Mouse (Mus musculus): ENCODE results near the gene Synpo2. TPM values are rescaled to one million over a fixed set of nuclear protein-coding genes. Genes with fewer than 3 reads are reported as not detected.
"Not testable (repeated sequence)": the region's sequence is repeated elsewhere in the genome, so short reads cannot be mapped to it uniquely, and the experiment has no call there.

Gene Synpo2
- total RNA-seq, 1 experiment, result 1.6 TPM

GRCm38 (mm10) chr3:123130314-123131150 is 105.4 kb downstream of the Synpo2 start:
- in situ Hi-C loops (cut with MboI; ENCODE audit: low sequenced_read_pairs in 2 of 2, unreplicated experiment in 2 of 2), result no loop called here
- Histone ChIP-seq H3K4me1 (ENCODE audit: control insufficient read depth in 2 of 2, insufficient read depth in 2 of 2, low read length in 2 of 2, poor library complexity in 1 of 2) (no peaks in the 10 kb centered on the region; a peak in 1 of 4 replicates), H3K4me3 (ENCODE audit: insufficient read depth in 1 of 2, low read depth in 1 of 2, low read length in 2 of 2, poor library complexity in 1 of 2, severe bottlenecking in 1 of 2) (no peak overlapping the region), H3K27ac (ENCODE audit: insufficient read depth, low read depth, low read length, poor library complexity, severe bottlenecking) (no peak overlapping the region), H3K9me3 (ENCODE audit: control insufficient read depth, insufficient read depth, low read depth, low read length) (no peaks in the 10 kb centered on the region), H3K36me3 (ENCODE audit: control insufficient read depth, insufficient read depth, low read length, poor library complexity, severe bottlenecking) (no peaks in the 10 kb centered on the region), H3K9ac (ENCODE audit: insufficient read depth, low read depth, low read length, poor library complexity, severe bottlenecking) (no peak overlapping the region)
- no peak for DNase-seq (ENCODE audit: low read depth, low spot score)
- TF ChIP-seq HCFC1 (IDR thresholded peaks at IDR 0.05; ENCODE audit: borderline replicate concordance, insufficient read depth, low read length), result no peak
- no peak for TF ChIP-seq MAFK (IDR thresholded peaks at IDR 0.05; ENCODE audit: insufficient read depth, low read depth, low read length)
- TF ChIP-seq ZNF384 (IDR thresholded peaks at IDR 0.05; ENCODE audit: low read depth, low read length), result no peak
- TF ChIP-seq CHD2 (IDR thresholded peaks at IDR 0.05; ENCODE audit: low read depth, low read length), result no peak

- in situ Hi-C loops (cut with MboI; ENCODE audit: low sequenced_read_pairs in 2 of 2, unreplicated experiment in 2 of 2), result no loop called here
- Histone ChIP-seq H3K27ac (ENCODE audit: insufficient read depth, low read depth, low read length, poor library complexity, severe bottlenecking) (no peak overlapping the region), H3K9me3 (ENCODE audit: control insufficient read depth, insufficient read depth, low read depth, low read length) (no peaks in the 10 kb centered on the region), H3K9ac (ENCODE audit: insufficient read depth, low read depth, low read length, poor library complexity, severe bottlenecking) (no peak overlapping the region), H3K36me3 (ENCODE audit: control insufficient read depth, insufficient read depth, low read length, poor library complexity, severe bottlenecking) (no peaks in the 10 kb centered on the region), H3K4me3 (ENCODE audit: insufficient read depth in 1 of 2, low read depth in 1 of 2, low read length in 2 of 2, poor library complexity in 1 of 2, severe bottlenecking in 1 of 2) (no peak overlapping the region), H3K4me1 (ENCODE audit: control insufficient read depth in 2 of 2, insufficient read depth in 2 of 2, low read length in 2 of 2, poor library complexity in 1 of 2) (no peaks in the 10 kb centered on the region; a peak in 1 of 4 replicates)
- no peak for DNase-seq (ENCODE audit: low read depth, low spot score)
- no peak for TF ChIP-seq HCFC1 (IDR thresholded peaks at IDR 0.05; ENCODE audit: borderline replicate concordance, insufficient read depth, low read length)
- TF ChIP-seq ZNF384 (IDR thresholded peaks at IDR 0.05; ENCODE audit: low read depth, low read length), result no peak
- no peak for TF ChIP-seq CHD2 (IDR thresholded peaks at IDR 0.05; ENCODE audit: low read depth, low read length)
- TF ChIP-seq MAFK (IDR thresholded peaks at IDR 0.05; ENCODE audit: insufficient read depth, low read depth, low read length), result no peak
- no peak for TF ChIP-seq ZC3H11A (IDR thresholded peaks at IDR 0.05; ENCODE audit: borderline replicate concordance, low read depth, low read length)
Observed at GRCm38 (mm10) chr3:123128781-123129180, 107.2 kb downstream of the Synpo2 start.

GRCm38 (mm10) chr3:123128091-123128490 is 107.9 kb downstream of the Synpo2 start:
- no peak for DNase-seq (ENCODE audit: low read depth, low spot score)
- no peaks in the 10 kb centered on the region; a peak in 1 of 4 replicates for H3K4me1 ChIP-seq (ENCODE audit: control insufficient read depth in 2 of 2, insufficient read depth in 2 of 2, low read length in 2 of 2, poor library complexity in 1 of 2)
- in situ Hi-C loops (cut with MboI; ENCODE audit: low sequenced_read_pairs in 2 of 2, unreplicated experiment in 2 of 2), result no loop called here
- no peak overlapping the region for H3K27ac ChIP-seq (ENCODE audit: insufficient read depth, low read depth, low read length, poor library complexity, severe bottlenecking)
- TF ChIP-seq MAFK (IDR thresholded peaks at IDR 0.05; ENCODE audit: insufficient read depth, low read depth, low read length), result no peak
- no peak for TF ChIP-seq ZC3H11A (IDR thresholded peaks at IDR 0.05; ENCODE audit: borderline replicate concordance, low read depth, low read length)
- no peak for TF ChIP-seq CHD2 (IDR thresholded peaks at IDR 0.05; ENCODE audit: low read depth, low read length)
- TF ChIP-seq HCFC1 (IDR thresholded peaks at IDR 0.05; ENCODE audit: borderline replicate concordance, insufficient read depth, low read length), result no peak
- no peak for TF ChIP-seq ZNF384 (IDR thresholded peaks at IDR 0.05; ENCODE audit: low read depth, low read length)
- no peak overlapping the region for H3K9ac ChIP-seq (ENCODE audit: insufficient read depth, low read depth, low read length, poor library complexity, severe bottlenecking)
- no peaks in the 10 kb centered on the region for H3K36me3 ChIP-seq (ENCODE audit: control insufficient read depth, insufficient read depth, low read length, poor library complexity, severe bottlenecking)
- H3K4me3 ChIP-seq (ENCODE audit: insufficient read depth in 1 of 2, low read depth in 1 of 2, low read length in 2 of 2, poor library complexity in 1 of 2, severe bottlenecking in 1 of 2), result no peak overlapping the region
- H3K9me3 ChIP-seq (ENCODE audit: control insufficient read depth, insufficient read depth, low read depth, low read length), result no peaks in the 10 kb centered on the region

GRCm38 (mm10) chr3:123126741-123127140 is 109.2 kb downstream of the Synpo2 start:
- H3K9me3 ChIP-seq (ENCODE audit: control insufficient read depth, insufficient read depth, low read depth, low read length); H3K9ac ChIP-seq (ENCODE audit: insufficient read depth, low read depth, low read length, poor library complexity, severe bottlenecking); H3K27ac ChIP-seq (ENCODE audit: insufficient read depth, low read depth, low read length, poor library complexity, severe bottlenecking); in situ Hi-C loops (cut with MboI; ENCODE audit: low sequenced_read_pairs in 2 of 2, unreplicated experiment in 2 of 2); DNase-seq (ENCODE audit: low read depth, low spot score); H3K36me3 ChIP-seq (ENCODE audit: control insufficient read depth, insufficient read depth, low read length, poor library complexity, severe bottlenecking); H3K4me1 ChIP-seq (ENCODE audit: control insufficient read depth in 2 of 2, insufficient read depth in 2 of 2, low read length in 2 of 2, poor library complexity in 1 of 2); H3K4me3 ChIP-seq (ENCODE audit: insufficient read depth in 1 of 2, low read depth in 1 of 2, low read length in 2 of 2, poor library complexity in 1 of 2, severe bottlenecking in 1 of 2): not testable (repeated sequence)

GRCm38 (mm10) chr3:123123817-123124216 is 112.1 kb downstream of the Synpo2 start:
- in situ Hi-C loops (cut with MboI; ENCODE audit: low sequenced_read_pairs in 2 of 2, unreplicated experiment in 2 of 2), result no loop called here
- H3K9ac ChIP-seq (ENCODE audit: insufficient read depth, low read depth, low read length, poor library complexity, severe bottlenecking), result no peak overlapping the region
- no peaks in the 10 kb centered on the region; a peak in 1 of 4 replicates for H3K4me1 ChIP-seq (ENCODE audit: control insufficient read depth in 2 of 2, insufficient read depth in 2 of 2, low read length in 2 of 2, poor library complexity in 1 of 2)
- no peak for DNase-seq (ENCODE audit: low read depth, low spot score)
- H3K36me3 ChIP-seq (ENCODE audit: control insufficient read depth, insufficient read depth, low read length, poor library complexity, severe bottlenecking), result no peaks in the 10 kb centered on the region
- H3K27ac ChIP-seq (ENCODE audit: insufficient read depth, low read depth, low read length, poor library complexity, severe bottlenecking), result no peak overlapping the region
- no peak for TF ChIP-seq CHD2 (IDR thresholded peaks at IDR 0.05; ENCODE audit: low read depth, low read length)
- TF ChIP-seq ZC3H11A (IDR thresholded peaks at IDR 0.05; ENCODE audit: borderline replicate concordance, low read depth, low read length), result no peak
- TF ChIP-seq HCFC1 (IDR thresholded peaks at IDR 0.05; ENCODE audit: borderline replicate concordance, insufficient read depth, low read length), result no peak
- no peak for TF ChIP-seq MAFK (IDR thresholded peaks at IDR 0.05; ENCODE audit: insufficient read depth, low read depth, low read length)
- no peak for TF ChIP-seq ZNF384 (IDR thresholded peaks at IDR 0.05; ENCODE audit: low read depth, low read length)
- H3K4me3 ChIP-seq (ENCODE audit: insufficient read depth in 1 of 2, low read depth in 1 of 2, low read length in 2 of 2, poor library complexity in 1 of 2, severe bottlenecking in 1 of 2), result no peak overlapping the region
- no peaks in the 10 kb centered on the region for H3K9me3 ChIP-seq (ENCODE audit: control insufficient read depth, insufficient read depth, low read depth, low read length)
